ENCODE assay signal across 24 mouse cellular contexts in genomic region chr10:43005031-43005430, GRCm38 (mm10).
"Had no signal": no experiment of that assay in that cellular context is flagged by ENCODE, and none has a peak within 500 bp of the region (broad histone marks: within the 10 kb centered on the region; RNA-seq: fewer than 3 reads in every experiment).

No protein-coding gene starts in this region.

- H3K4me2 ChIP-seq: heart, embryonic 11.5 days; heart, embryonic 13.5 days; heart, embryonic 15.5 days; hindbrain, embryonic 12.5 days; hindbrain, embryonic 15.5 days; intestine, embryonic 15.5 days; limb, embryonic 13.5 days; limb, embryonic 15.5 days; liver, embryonic 12.5 days had no signal

- DNase-seq: gastrocnemius, postnatal 10 days; gastrocnemius, postnatal 25 days; heart, adult 2 months; heart, postnatal 4 days; kidney, adult 2 months; kidney, adult 9 months; kidney, postnatal 10 days; kidney, postnatal 4 days; left cerebral cortex, postnatal 4 days had no signal

- ATAC-seq: inflammation-experienced regulatory T-cells, adult 6 months; intestine, embryonic 15.5 days; intestine, postnatal 0 days; liver, embryonic 12.5 days had no signal

- H3K9me3 ChIP-seq: heart, embryonic 13.5 days; heart, embryonic 15.5 days; hindbrain, embryonic 10.5 days; hindbrain, embryonic 12.5 days; hindbrain, embryonic 15.5 days; intestine, embryonic 15.5 days; limb, embryonic 13.5 days; limb, embryonic 15.5 days; liver, embryonic 12.5 days had no signal

- H3K27ac ChIP-seq: heart, adult 2 months; heart, embryonic 13.5 days; heart, embryonic 15.5 days; hindbrain, embryonic 10.5 days; hindbrain, embryonic 15.5 days; intestine, embryonic 15.5 days; left cerebral cortex, adult 2 months; limb, embryonic 13.5 days; limb, embryonic 15.5 days; liver, embryonic 12.5 days; liver, embryonic 14.5 days had no signal

- H3K27me3 ChIP-seq: heart, embryonic 13.5 days; heart, embryonic 15.5 days; hindbrain, embryonic 12.5 days; hindbrain, embryonic 15.5 days; intestine, embryonic 15.5 days; limb, embryonic 15.5 days had no signal

- H3K36me3 ChIP-seq: heart, embryonic 15.5 days; hindbrain, embryonic 15.5 days; intestine, embryonic 15.5 days; limb, embryonic 13.5 days; limb, embryonic 15.5 days; liver, embryonic 12.5 days had no signal

- H3K9ac ChIP-seq: heart, embryonic 13.5 days; heart, embryonic 15.5 days; hindbrain, embryonic 12.5 days; hindbrain, embryonic 15.5 days; intestine, embryonic 15.5 days; limb, embryonic 13.5 days; limb, embryonic 15.5 days; liver, embryonic 12.5 days; liver, embryonic 14.5 days had no signal

- H3K4me1 ChIP-seq: liver, embryonic 12.5 days had no signal

- H3K4me3 ChIP-seq: heart, adult 2 months; heart, embryonic 13.5 days; heart, embryonic 15.5 days; hindbrain, embryonic 10.5 days; hindbrain, embryonic 12.5 days; hindbrain, embryonic 15.5 days; intestine, embryonic 15.5 days; layer of hippocampus, adult 2 months; left cerebral cortex, adult 2 months; limb, embryonic 13.5 days; limb, embryonic 15.5 days; liver, embryonic 12.5 days had no signal
